Mouse (Mus musculus): ENCODE data around the gene Tktl2. TPM values are rescaled to one million over a fixed set of nuclear protein-coding genes. Genes with fewer than 3 reads are reported as not detected.

The Tktl2 gene
- 0.05 TPM for polyA plus RNA-seq (2017; shearing (Covaris generic))

GRCm38 (mm10) chr8:66511537-66511936, at the start of gene Tktl2:
Gene Tktl2, plus strand, starts transcription at chr8:66511756.

GRCm38 (mm10) chr8:66486084-66486763, 25.3 kb upstream of the Tktl2 start, which contains the start of gene Tma16:
Gene Tma16, minus strand, starts transcription at chr8:66486530.

Other genes with a start within 250 kb of the Tktl2 start
- gene Tma16, start 25.2 kb upstream of the Tktl2 start, polyA plus RNA-seq (2017; shearing (Covaris generic)), result 13.1 TPM
- gene Npy5r, start 176.4 kb downstream of the Tktl2 start, polyA plus RNA-seq (2017; shearing (Covaris generic)), result not detected
- gene Npy1r, start 185.4 kb downstream of the Tktl2 start, polyA plus RNA-seq (2017; shearing (Covaris generic)), result not detected

All from inflammation-experienced regulatory T-cells, adult 16 weeks (primary cell).